Mouse (Mus musculus): ENCODE measurements around the gene Htra3. TPM values are rescaled to one million over a fixed set of nuclear protein-coding genes. Genes with fewer than 3 reads are reported as not detected.
A peak's percentile ranks its signal among the peaks of the same experiment; 100 is the strongest.

Gene Htra3
- polyA plus RNA-seq, 1 experiment from 2014 or later: 22.4 TPM

DNA sequence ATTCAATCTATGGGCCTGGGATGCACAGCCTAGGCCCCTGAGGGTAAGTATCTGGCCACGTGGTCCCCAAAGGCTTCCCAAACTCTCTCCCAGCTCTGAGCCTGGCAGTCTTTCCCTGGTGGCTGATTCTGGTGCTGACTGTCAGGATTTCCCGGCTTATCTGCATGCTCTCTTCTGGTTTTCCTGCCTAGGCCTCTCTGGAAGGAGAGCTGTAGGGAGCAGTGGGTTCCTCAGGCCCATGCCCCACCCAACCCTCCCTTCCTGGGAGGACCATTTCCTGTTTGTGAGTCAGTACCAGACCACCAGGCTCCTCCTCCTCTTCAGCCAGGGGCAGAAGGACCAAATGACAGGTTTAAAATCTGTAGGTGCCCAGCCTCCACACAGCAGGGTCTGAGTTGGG, 43.1 kb upstream of the Htra3 start:
- H3K9me3 ChIP-seq (replicated peaks; ENCODE audit: low read length): no peaks in the 10 kb centered on the region
- 52% methylated on average over 2 of the region's 2 CpGs for WGBS
- no peaks in the 10 kb centered on the region; the same call in 1 of the 2 replicates for H3K36me3 ChIP-seq (ENCODE audit: insufficient read depth, low read length)
- peak; percentile 46 for DNase-seq (ENCODE audit: low spot score)
- H3K9ac ChIP-seq (ENCODE audit: low read depth, low read length): no peak overlapping the region
- no peak overlapping the region for H3K4me2 ChIP-seq (ENCODE audit: low read length)
- no peak for TF ChIP-seq CTCF (IDR thresholded peaks at IDR 0.05; ENCODE audit: low read depth)
- peaks cover 4% of the 10 kb centered on the region; the same call in 1 of the 2 replicates for H3K4me1 ChIP-seq (replicated peaks; ENCODE audit: insufficient read depth, low read length)
- H3K27me3 ChIP-seq (ENCODE audit: insufficient read depth, low read length): no peaks in the 10 kb centered on the region
- H3K27ac ChIP-seq: 0 out of 2 replicates have a peak overlapping the region, but pooled peaks have one; percentile 40
- no peak for ATAC-seq (replicated peaks; ENCODE audit: low FRiP score, low read depth)
- H3K4me3 ChIP-seq (replicated peaks; ENCODE audit: low read depth, low read length): no peak overlapping the region

DNA sequence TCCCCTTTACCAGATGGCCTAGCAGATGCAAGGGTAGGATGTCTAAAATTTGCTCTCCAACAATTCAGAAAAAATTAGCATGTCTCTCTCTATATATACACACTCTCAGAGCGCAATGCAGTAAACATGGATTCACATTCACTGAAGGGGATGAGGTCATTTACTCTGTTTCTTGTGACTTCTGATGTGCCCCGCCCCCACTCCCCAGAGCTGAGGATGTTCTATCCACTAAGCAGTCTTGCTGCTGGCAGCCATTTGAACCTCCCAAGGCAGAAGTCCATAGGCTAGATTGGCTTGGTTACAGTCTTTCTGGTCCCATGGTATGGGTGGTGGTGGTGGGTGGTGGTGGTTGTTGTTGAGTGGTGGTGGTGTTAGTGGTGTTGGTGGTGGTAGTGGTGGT, 42.4 kb upstream of the Htra3 start:
- ATAC-seq (replicated peaks; ENCODE audit: low FRiP score, low read depth) (no peak), DNase-seq (ENCODE audit: low spot score) (no peak)
- H3K9me3 ChIP-seq (replicated peaks; ENCODE audit: low read length): no peaks in the 10 kb centered on the region
- H3K4me3 ChIP-seq (replicated peaks; ENCODE audit: low read depth, low read length): no peak overlapping the region
- H3K27ac ChIP-seq: no peak overlapping the region
- H3K27me3 ChIP-seq (ENCODE audit: insufficient read depth, low read length): no peaks in the 10 kb centered on the region
- no peak overlapping the region for H3K9ac ChIP-seq (ENCODE audit: low read depth, low read length)
- no peak for TF ChIP-seq CTCF (IDR thresholded peaks at IDR 0.05; ENCODE audit: low read depth)
- no peak overlapping the region for H3K4me2 ChIP-seq (ENCODE audit: low read length)
- H3K4me1 ChIP-seq (replicated peaks; ENCODE audit: insufficient read depth, low read length): peaks cover 4% of the 10 kb centered on the region; the same call in 1 of the 2 replicates
- peaks cover 2% of the 10 kb centered on the region; the same call in 1 of the 2 replicates for H3K36me3 ChIP-seq (ENCODE audit: insufficient read depth, low read length)
- 96% methylated on average over 2 of the region's 2 CpGs for WGBS

DNA sequence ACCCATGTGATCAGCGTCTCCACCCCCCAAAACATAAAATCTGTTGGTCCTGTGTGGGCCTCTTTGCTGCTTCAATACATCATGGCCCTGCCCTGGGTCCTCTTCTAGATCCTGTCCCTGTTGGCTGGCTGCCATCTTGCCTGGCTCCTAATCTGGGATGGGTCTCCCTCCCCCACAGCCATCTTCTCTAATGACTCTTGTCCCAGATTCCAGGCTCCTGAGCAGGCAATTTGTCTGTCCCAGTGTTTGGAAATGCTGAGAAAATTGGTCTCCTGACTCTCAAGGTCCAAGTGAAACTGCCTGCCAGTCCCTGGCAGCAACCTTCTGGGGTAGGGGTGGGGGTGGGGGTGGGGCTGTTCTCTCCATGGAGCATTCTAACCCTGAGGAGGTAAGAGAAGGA, 40.3 kb upstream of the Htra3 start:
- Histone ChIP-seq H3K27me3 (ENCODE audit: insufficient read depth, low read length) (no peaks in the 10 kb centered on the region), H3K9me3 (replicated peaks; ENCODE audit: low read length) (no peaks in the 10 kb centered on the region), H3K27ac (no peak overlapping the region), H3K4me3 (replicated peaks; ENCODE audit: low read depth, low read length) (no peak overlapping the region), H3K4me1 (replicated peaks; ENCODE audit: insufficient read depth, low read length) (peaks cover 4% of the 10 kb centered on the region; the same call in 1 of the 2 replicates), H3K4me2 (ENCODE audit: low read length) (no peak overlapping the region), H3K36me3 (ENCODE audit: insufficient read depth, low read length) (peaks cover 9% of the 10 kb centered on the region; the same call in 1 of the 2 replicates), H3K9ac (ENCODE audit: low read depth, low read length) (no peak overlapping the region)
- DNase-seq (ENCODE audit: low spot score): no peak
- no peak for TF ChIP-seq CTCF (IDR thresholded peaks at IDR 0.05; ENCODE audit: low read depth)
- no peak for ATAC-seq (replicated peaks; ENCODE audit: low FRiP score, low read depth)
- WGBS: 93% methylated on average over 1 of the region's 1 CpGs

DNA sequence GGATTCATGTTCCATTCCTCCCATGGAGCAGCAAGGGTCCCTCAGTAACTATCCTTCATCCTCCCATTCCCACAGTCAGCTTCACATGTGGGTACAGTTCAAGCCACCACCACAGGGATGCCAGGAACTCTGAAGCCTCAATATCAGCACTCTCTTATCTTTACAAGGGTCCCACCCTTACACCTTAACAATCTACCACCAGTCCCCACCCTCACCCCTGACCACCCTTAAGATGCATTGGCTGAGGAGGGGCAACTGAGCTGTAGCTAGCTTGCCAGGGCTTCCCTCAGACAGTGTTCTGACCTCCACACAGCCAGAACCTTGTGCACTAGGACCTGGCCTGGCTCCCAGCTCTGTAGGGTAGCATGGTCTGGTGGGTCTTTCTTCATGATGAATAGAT, 39.8 kb upstream of the Htra3 start:
- Histone ChIP-seq H3K27ac (no peak overlapping the region), H3K27me3 (ENCODE audit: insufficient read depth, low read length) (no peaks in the 10 kb centered on the region), H3K9me3 (replicated peaks; ENCODE audit: low read length) (no peaks in the 10 kb centered on the region), H3K9ac (ENCODE audit: low read depth, low read length) (no peak overlapping the region), H3K4me2 (ENCODE audit: low read length) (no peak overlapping the region), H3K4me3 (replicated peaks; ENCODE audit: low read depth, low read length) (no peak overlapping the region), H3K36me3 (ENCODE audit: insufficient read depth, low read length) (peaks cover 9% of the 10 kb centered on the region; the same call in 1 of the 2 replicates), H3K4me1 (replicated peaks; ENCODE audit: insufficient read depth, low read length) (peaks cover 4% of the 10 kb centered on the region; the same call in 1 of the 2 replicates)
- TF ChIP-seq CTCF (IDR thresholded peaks at IDR 0.05; ENCODE audit: low read depth): no peak
- ATAC-seq (replicated peaks; ENCODE audit: low FRiP score, low read depth) (no peak), DNase-seq (ENCODE audit: low spot score) (no peak)

DNA sequence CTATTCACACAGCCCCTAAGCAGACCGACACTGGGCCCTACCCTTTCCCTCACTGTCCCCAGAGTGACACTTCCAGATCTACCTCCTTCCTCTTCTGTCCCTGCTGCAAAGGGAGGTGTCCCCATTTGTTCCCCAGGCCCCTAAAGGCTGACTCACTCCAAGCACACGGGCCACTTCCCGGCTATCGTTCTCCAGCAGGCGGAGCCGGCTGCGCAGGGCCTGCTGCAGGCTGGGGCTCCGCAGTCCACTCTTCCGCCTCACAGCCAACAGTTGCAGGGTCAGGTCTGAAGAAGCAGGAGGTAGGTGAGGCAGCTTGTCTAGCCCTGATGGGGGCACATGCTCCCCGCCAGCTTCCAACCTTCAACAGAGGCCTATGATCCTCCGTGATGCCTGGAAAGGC, 39.2 kb upstream of the Htra3 start:
- WGBS: 68% methylated on average over 11 of the region's 11 CpGs
- no peak overlapping the region for H3K4me2 ChIP-seq (ENCODE audit: low read length)
- H3K9ac ChIP-seq (ENCODE audit: low read depth, low read length): no peak overlapping the region
- H3K27ac ChIP-seq: no peak overlapping the region
- ATAC-seq (replicated peaks; ENCODE audit: low FRiP score, low read depth): no peak
- H3K4me1 ChIP-seq (replicated peaks; ENCODE audit: insufficient read depth, low read length): peaks cover 4% of the 10 kb centered on the region; the same call in 1 of the 2 replicates
- H3K27me3 ChIP-seq (ENCODE audit: insufficient read depth, low read length): no peaks in the 10 kb centered on the region
- H3K36me3 ChIP-seq (ENCODE audit: insufficient read depth, low read length): peaks cover 9% of the 10 kb centered on the region; the same call in 1 of the 2 replicates
- peak; percentile 13; the same call in 1 of the 2 replicates for TF ChIP-seq CTCF (IDR thresholded peaks at IDR 0.05; ENCODE audit: low read depth)
- DNase-seq (ENCODE audit: low spot score): no peak
- H3K9me3 ChIP-seq (replicated peaks; ENCODE audit: low read length): no peaks in the 10 kb centered on the region
- no peak overlapping the region for H3K4me3 ChIP-seq (replicated peaks; ENCODE audit: low read depth, low read length)

DNA sequence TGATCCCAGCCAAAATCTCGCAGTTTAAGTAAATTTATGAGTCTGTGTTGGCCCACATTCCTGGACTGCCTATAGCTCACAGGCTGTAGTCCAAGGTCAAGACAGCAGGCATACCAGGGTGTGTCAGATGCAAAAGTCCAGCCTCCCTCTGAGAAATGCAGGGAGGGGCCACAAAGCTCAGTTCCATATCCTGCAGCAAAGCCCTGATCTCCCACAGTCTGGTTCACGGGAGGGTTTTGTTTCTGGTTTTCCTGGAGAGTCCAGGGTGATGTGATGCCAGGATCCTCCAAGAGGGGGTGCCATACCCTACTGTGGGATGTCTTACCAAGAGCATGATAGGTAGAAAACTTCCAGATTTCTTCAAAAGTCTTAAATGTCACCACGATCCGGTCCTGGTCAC, 38.4 kb upstream of the Htra3 start:
- Histone ChIP-seq H3K36me3 (ENCODE audit: insufficient read depth, low read length) (peaks cover 9% of the 10 kb centered on the region; the same call in 1 of the 2 replicates), H3K4me1 (replicated peaks; ENCODE audit: insufficient read depth, low read length) (peaks cover 4% of the 10 kb centered on the region; the same call in 1 of the 2 replicates), H3K27me3 (ENCODE audit: insufficient read depth, low read length) (no peaks in the 10 kb centered on the region), H3K9ac (ENCODE audit: low read depth, low read length) (no peak overlapping the region), H3K4me3 (replicated peaks; ENCODE audit: low read depth, low read length) (no peak overlapping the region), H3K4me2 (ENCODE audit: low read length) (no peak overlapping the region), H3K27ac (no peak overlapping the region; the same call in 1 of the 2 replicates), H3K9me3 (replicated peaks; ENCODE audit: low read length) (no peaks in the 10 kb centered on the region)
- 23% methylated on average over 4 of the region's 4 CpGs for WGBS
- peak; percentile 83 for DNase-seq (ENCODE audit: low spot score)
- peak; percentile 71 for TF ChIP-seq CTCF (IDR thresholded peaks at IDR 0.05; ENCODE audit: low read depth)
- ATAC-seq (replicated peaks; ENCODE audit: low FRiP score, low read depth): peak; percentile 40; the same call in 1 of the 2 replicates

DNA sequence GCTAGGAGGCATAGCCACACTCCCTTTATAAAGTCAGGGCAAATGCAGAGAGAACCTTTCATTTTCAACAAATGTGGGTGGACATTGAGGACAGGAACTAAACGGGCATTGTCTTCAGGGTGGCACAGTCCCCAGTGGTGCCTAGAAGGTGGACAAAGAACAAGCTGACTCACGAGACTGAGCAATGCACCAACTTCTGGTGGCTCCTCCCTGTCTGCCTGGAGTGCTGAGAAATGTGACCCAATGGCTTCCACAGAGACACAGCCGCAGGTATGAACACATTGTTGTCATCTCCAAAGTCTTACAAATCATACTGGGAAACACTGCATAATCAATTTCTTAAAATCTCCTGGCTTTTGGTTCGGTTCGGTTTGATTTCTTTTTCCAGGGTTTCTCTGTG, 37.9 kb upstream of the Htra3 start:
- H3K4me2 ChIP-seq (ENCODE audit: low read length): no peak overlapping the region
- no peak for DNase-seq (ENCODE audit: low spot score)
- no peaks in the 10 kb centered on the region for H3K9me3 ChIP-seq (replicated peaks; ENCODE audit: low read length)
- H3K27ac ChIP-seq: no peak overlapping the region; the same call in 1 of the 2 replicates
- no peak overlapping the region for H3K4me3 ChIP-seq (replicated peaks; ENCODE audit: low read depth, low read length)
- peaks cover 9% of the 10 kb centered on the region; the same call in 1 of the 2 replicates for H3K36me3 ChIP-seq (ENCODE audit: insufficient read depth, low read length)
- H3K27me3 ChIP-seq (ENCODE audit: insufficient read depth, low read length): no peaks in the 10 kb centered on the region
- 80% methylated on average over 5 of the region's 5 CpGs for WGBS
- no peak for ATAC-seq (replicated peaks; ENCODE audit: low FRiP score, low read depth)
- H3K9ac ChIP-seq (ENCODE audit: low read depth, low read length): no peak overlapping the region
- TF ChIP-seq CTCF (IDR thresholded peaks at IDR 0.05; ENCODE audit: low read depth): no peak
- peaks cover 1% of the 10 kb centered on the region; the same call in 1 of the 2 replicates for H3K4me1 ChIP-seq (replicated peaks; ENCODE audit: insufficient read depth, low read length)

All from kidney, postnatal 0 days (tissue).